Mouse (Mus musculus): Measurements from ENCODE around the gene Ak5. TPM values are rescaled to one million over a fixed set of nuclear protein-coding genes. Genes with fewer than 3 reads are reported as not detected.

Ak5 gene
- polyA plus RNA-seq, 1 experiment from 2014 or later = 2.6 TPM

GRCm38 (mm10) chr3:152689105-152689504, 20.9 kb upstream of the Ak5 start:
- no peak overlapping the region for H3K27ac ChIP-seq
- H3K4me3 ChIP-seq = no peak overlapping the region
- no peaks in the 10 kb centered on the region for H3K27me3 ChIP-seq
- no peaks in the 10 kb centered on the region for H3K36me3 ChIP-seq
- H3K4me1 ChIP-seq = no peaks in the 10 kb centered on the region
- no peak for ATAC-seq (ENCODE audit: borderline replicate concordance, extremely low read depth, low FRiP score, low TSS enrichment)
- no peak overlapping the region for H3K9ac ChIP-seq
- no peaks in the 10 kb centered on the region for H3K9me3 ChIP-seq
- no peak overlapping the region for H3K4me2 ChIP-seq
- WGBS = 71% methylated on average over 9 of the region's 9 CpGs

- Histone ChIP-seq H3K36me3 (no peaks in the 10 kb centered on the region), H3K4me3 (no peak overlapping the region), H3K4me2 (no peak overlapping the region), H3K4me1 (no peaks in the 10 kb centered on the region), H3K9me3 (no peaks in the 10 kb centered on the region), H3K27ac (no peak overlapping the region), H3K27me3 (no peaks in the 10 kb centered on the region), H3K9ac (no peak overlapping the region)
- no peak for ATAC-seq (ENCODE audit: borderline replicate concordance, extremely low read depth, low FRiP score, low TSS enrichment)
- WGBS = 47% methylated on average over 5 of the region's 5 CpGs
Measured at GRCm38 (mm10) chr3:152688532-152688931, 20.4 kb upstream of the Ak5 start.

GRCm38 (mm10) chr3:152674663-152675062, 6.5 kb upstream of the Ak5 start:
- Histone ChIP-seq H3K4me2 (no peak overlapping the region), H3K27me3 (no peaks in the 10 kb centered on the region), H3K9ac (no peak overlapping the region), H3K36me3 (no peaks in the 10 kb centered on the region), H3K4me1 (no peaks in the 10 kb centered on the region), H3K27ac (no peak overlapping the region), H3K4me3 (no peak overlapping the region), H3K9me3 (no peaks in the 10 kb centered on the region)
- ATAC-seq (ENCODE audit: borderline replicate concordance, extremely low read depth, low FRiP score, low TSS enrichment) = no peak
- 62% methylated on average over 6 of the region's 6 CpGs for WGBS

GRCm38 (mm10) chr3:152669783-152670182, 1.6 kb upstream of the Ak5 start:
- WGBS = 41% methylated on average over 3 of the region's 3 CpGs
- H3K4me1 ChIP-seq = peaks cover 8% of the 10 kb centered on the region; the same call in 1 of the 2 replicates
- no peak overlapping the region for H3K9ac ChIP-seq
- H3K36me3 ChIP-seq = no peaks in the 10 kb centered on the region
- H3K4me2 ChIP-seq = no peak overlapping the region
- no peaks in the 10 kb centered on the region for H3K9me3 ChIP-seq
- H3K27me3 ChIP-seq = peaks cover 20% of the 10 kb centered on the region
- H3K27ac ChIP-seq = no peak overlapping the region
- no peak for ATAC-seq (ENCODE audit: borderline replicate concordance, extremely low read depth, low FRiP score, low TSS enrichment)
- no peak overlapping the region for H3K4me3 ChIP-seq

- H3K9me3 ChIP-seq = no peaks in the 10 kb centered on the region
- H3K36me3 ChIP-seq = no peaks in the 10 kb centered on the region
- H3K27ac ChIP-seq = no peak overlapping the region
- H3K4me1 ChIP-seq = peaks cover 8% of the 10 kb centered on the region; the same call in 1 of the 2 replicates
- 77% methylated on average over 2 of the region's 2 CpGs for WGBS
- ATAC-seq (ENCODE audit: borderline replicate concordance, extremely low read depth, low FRiP score, low TSS enrichment) = no peak
- no peak overlapping the region for H3K4me3 ChIP-seq
- no peak overlapping the region for H3K9ac ChIP-seq
- H3K27me3 ChIP-seq = peaks cover 20% of the 10 kb centered on the region
- H3K4me2 ChIP-seq = no peak overlapping the region
Measured at GRCm38 (mm10) chr3:152668793-152669192, 633 bp upstream of the Ak5 start.

GRCm38 (mm10) chr3:152667356-152668211, 576 bp downstream of the Ak5 start:
- Histone ChIP-seq H3K27ac (no peak overlapping the region), H3K9ac (peak overlapping the region; percentile 32), H3K9me3 (no peaks in the 10 kb centered on the region), H3K36me3 (no peaks in the 10 kb centered on the region), H3K4me3 (peak overlapping the region; percentile 49), H3K27me3 (peaks cover 20% of the 10 kb centered on the region), H3K4me2 (peak overlapping the region; percentile 97), H3K4me1 (peaks cover 8% of the 10 kb centered on the region; the same call in 1 of the 2 replicates)
- peak; percentile 85; the same call in 1 of the 2 replicates for ATAC-seq (ENCODE audit: borderline replicate concordance, extremely low read depth, low FRiP score, low TSS enrichment)
- under 1% methylated on average over 78 of the region's 82 CpGs for WGBS

GRCm38 (mm10) chr3:152666991-152667355, 1.2 kb downstream of the Ak5 start:
- Histone ChIP-seq H3K27me3 (peaks cover 20% of the 10 kb centered on the region), H3K4me3 (peak overlapping the region; percentile 49), H3K4me1 (peaks cover 8% of the 10 kb centered on the region; the same call in 1 of the 2 replicates), H3K9ac (no peak overlapping the region), H3K9me3 (no peaks in the 10 kb centered on the region), H3K36me3 (no peaks in the 10 kb centered on the region), H3K4me2 (peak overlapping the region; percentile 97), H3K27ac (no peak overlapping the region)
- no peak for ATAC-seq (ENCODE audit: borderline replicate concordance, extremely low read depth, low FRiP score, low TSS enrichment)
- under 1% methylated on average over 16 of the region's 16 CpGs for WGBS

- Histone ChIP-seq H3K9ac (no peak overlapping the region), H3K4me1 (no peaks in the 10 kb centered on the region), H3K27me3 (no peaks in the 10 kb centered on the region), H3K36me3 (no peaks in the 10 kb centered on the region), H3K4me3 (no peak overlapping the region), H3K4me2 (no peak overlapping the region), H3K27ac (no peak overlapping the region), H3K9me3 (no peaks in the 10 kb centered on the region)
- ATAC-seq (ENCODE audit: borderline replicate concordance, extremely low read depth, low FRiP score, low TSS enrichment) = no peak
- WGBS = 87% methylated on average over 2 of the region's 2 CpGs
Measured at GRCm38 (mm10) chr3:152658592-152658991, 9.6 kb downstream of the Ak5 start.

- Histone ChIP-seq H3K27ac (no peak overlapping the region), H3K9ac (no peak overlapping the region), H3K36me3 (no peaks in the 10 kb centered on the region), H3K27me3 (no peaks in the 10 kb centered on the region), H3K4me2 (no peak overlapping the region), H3K9me3 (no peaks in the 10 kb centered on the region), H3K4me3 (no peak overlapping the region), H3K4me1 (no peaks in the 10 kb centered on the region)
- ATAC-seq (ENCODE audit: borderline replicate concordance, extremely low read depth, low FRiP score, low TSS enrichment) = no peak
- 82% methylated on average over 2 of the region's 2 CpGs for WGBS
Measured at GRCm38 (mm10) chr3:152651991-152652390, 16.2 kb downstream of the Ak5 start.

- H3K27ac ChIP-seq = no peak overlapping the region
- WGBS = 79% methylated on average over 5 of the region's 5 CpGs
- no peaks in the 10 kb centered on the region for H3K27me3 ChIP-seq
- no peaks in the 10 kb centered on the region for H3K4me1 ChIP-seq
- H3K36me3 ChIP-seq = no peaks in the 10 kb centered on the region
- no peak for ATAC-seq (ENCODE audit: borderline replicate concordance, extremely low read depth, low FRiP score, low TSS enrichment)
- H3K9ac ChIP-seq = no peak overlapping the region
- H3K4me3 ChIP-seq = no peak overlapping the region
- H3K4me2 ChIP-seq = no peak overlapping the region
- no peaks in the 10 kb centered on the region for H3K9me3 ChIP-seq
Measured at GRCm38 (mm10) chr3:152644610-152645009, 23.6 kb downstream of the Ak5 start.

GRCm38 (mm10) chr3:152625061-152625820, 42.9 kb downstream of the Ak5 start:
- H3K27me3 ChIP-seq = no peaks in the 10 kb centered on the region
- 78% methylated on average over 10 of the region's 10 CpGs for WGBS
- H3K4me1 ChIP-seq = no peaks in the 10 kb centered on the region; the same call in 1 of the 2 replicates
- H3K27ac ChIP-seq = no peak overlapping the region
- no peaks in the 10 kb centered on the region for H3K36me3 ChIP-seq
- ATAC-seq (ENCODE audit: borderline replicate concordance, extremely low read depth, low FRiP score, low TSS enrichment) = no peak
- H3K9me3 ChIP-seq = no peaks in the 10 kb centered on the region
- H3K4me2 ChIP-seq = no peak overlapping the region
- H3K4me3 ChIP-seq = no peak overlapping the region
- H3K9ac ChIP-seq = no peak overlapping the region

- no peak overlapping the region for H3K9ac ChIP-seq
- no peaks in the 10 kb centered on the region for H3K27me3 ChIP-seq
- no peak overlapping the region for H3K4me3 ChIP-seq
- H3K36me3 ChIP-seq = no peaks in the 10 kb centered on the region
- no peak overlapping the region for H3K4me2 ChIP-seq
- ATAC-seq (ENCODE audit: borderline replicate concordance, extremely low read depth, low FRiP score, low TSS enrichment) = no peak
- H3K4me1 ChIP-seq = no peaks in the 10 kb centered on the region
- 58% methylated on average over 11 of the region's 11 CpGs for WGBS
- no peak overlapping the region for H3K27ac ChIP-seq
- H3K9me3 ChIP-seq = no peaks in the 10 kb centered on the region
Measured at GRCm38 (mm10) chr3:152620534-152620933, 47.6 kb downstream of the Ak5 start.
